Comparison of ENCODE assay signal across 26 mouse cellular contexts in genomic region chr9:15781936-15782335, GRCm38 (mm10).
DNase-seq lines count a peak whose midpoint lies in the region; ATAC-seq and TF ChIP-seq lines count a peak whose summit lies in the region.
"Had no signal": no experiment of that assay in that cellular context is flagged by ENCODE, and none has a peak within 500 bp of the region (broad histone marks: within the 10 kb centered on the region; RNA-seq: fewer than 3 reads in every experiment).

No protein-coding gene starts in this region.

- no peak for TF ChIP-seq POLR2A in CH12.LX (IDR thresholded peaks at IDR 0.05; ENCODE audit: low read depth, low read length)

- in situ Hi-C loops in CH12.LX (cut with MboI; ENCODE audit: low pct_ligation_motif_present, low pct_unique_long_range_greater_than_20kb, low sequenced_read_pairs), result no loop called here

- dilution Hi-C loops in CH12.LX (cut with MboI; ENCODE audit: extremely low pct_ligation_motif_present, extremely low pct_unique_long_range_greater_than_20kb, low sequenced_read_pairs), result no loop called here

- no peaks in the 10 kb centered on the region for H3K4me1 ChIP-seq in embryonic facial prominence, embryonic 14.5 days (ENCODE audit: control insufficient read depth, insufficient read depth, low read length)
- no peaks in the 10 kb centered on the region for H3K4me1 ChIP-seq in embryonic facial prominence, embryonic 10.5 days
- no peaks in the 10 kb centered on the region for H3K4me1 ChIP-seq in kidney, postnatal 0 days (replicated peaks; ENCODE audit: insufficient read depth, low read length)
- no peaks in the 10 kb centered on the region for H3K4me1 ChIP-seq in CH12.LX (ENCODE audit: control insufficient read depth in 1 of 2, insufficient read depth in 2 of 2)
- H3K4me1 ChIP-seq: embryonic facial prominence, embryonic 13.5 days; heart, embryonic 15.5 days; hindbrain, embryonic 15.5 days had no signal

- H3K36me3 ChIP-seq in embryonic facial prominence, embryonic 14.5 days (ENCODE audit: control insufficient read depth, insufficient read depth, low read length), result no peaks in the 10 kb centered on the region
- H3K36me3 ChIP-seq in embryonic facial prominence, embryonic 10.5 days (replicated peaks), result no peaks in the 10 kb centered on the region
- H3K36me3 ChIP-seq in kidney, postnatal 0 days (ENCODE audit: insufficient read depth, low read length), result no peaks in the 10 kb centered on the region
- H3K36me3 ChIP-seq in CH12.LX (replicated peaks in 1 of 2; ENCODE audit: control insufficient read depth in 1 of 2, insufficient read depth in 1 of 2, low read length in 1 of 2), result no peaks in the 10 kb centered on the region
- H3K36me3 ChIP-seq: embryonic facial prominence, embryonic 13.5 days; forebrain, embryonic 10.5 days; G1E; heart, embryonic 12.5 days; heart, embryonic 15.5 days; hindbrain, embryonic 15.5 days had no signal

- no peak overlapping the region for H3K4me2 ChIP-seq in embryonic facial prominence, embryonic 14.5 days (ENCODE audit: low read depth, low read length)
- no peak overlapping the region for H3K4me2 ChIP-seq in kidney, postnatal 0 days (ENCODE audit: low read length)
- peak overlapping the region; percentile 26 for H3K4me2 ChIP-seq in CH12.LX (ENCODE audit: insufficient read depth, low read depth, poor library complexity, severe bottlenecking)
- H3K4me2 ChIP-seq: embryonic facial prominence, embryonic 13.5 days; forebrain, embryonic 13.5 days; heart, embryonic 12.5 days; heart, embryonic 15.5 days; hindbrain, embryonic 15.5 days had no signal

- no peak for TF ChIP-seq EP300 in CH12.LX (IDR thresholded peaks at IDR 0.05; ENCODE audit: low read length)

- ATAC-seq in embryonic facial prominence, embryonic 14.5 days (ENCODE audit: low read depth), result peak; percentile 26; the same call in 1 of the 2 replicates
- ATAC-seq in kidney, postnatal 0 days (replicated peaks; ENCODE audit: low FRiP score, low read depth), result no peak
- ATAC-seq: forebrain, embryonic 13.5 days; forebrain, postnatal 0 days had no signal

- no peak for TF ChIP-seq RAD21 in CH12.LX (IDR thresholded peaks at IDR 0.05; ENCODE audit: low read depth, low read length)

- TF ChIP-seq CTCF in kidney, postnatal 0 days (IDR thresholded peaks at IDR 0.05; ENCODE audit: low read depth), result no peak
- TF ChIP-seq CTCF in CH12.LX (conservative IDR thresholded peaks at IDR 0.05 in 1 of 2, IDR thresholded peaks at IDR 0.05 in 1 of 2; ENCODE audit: low read depth in 2 of 2, low read length in 2 of 2), result no peak

- no peaks in the 10 kb centered on the region for H3K9me3 ChIP-seq in embryonic facial prominence, embryonic 14.5 days (ENCODE audit: control insufficient read depth, low read length)
- H3K9me3 ChIP-seq in embryonic facial prominence, embryonic 10.5 days, result no peaks in the 10 kb centered on the region
- no peaks in the 10 kb centered on the region for H3K9me3 ChIP-seq in kidney, postnatal 0 days (replicated peaks; ENCODE audit: low read length)
- no peaks in the 10 kb centered on the region for H3K9me3 ChIP-seq in CH12.LX (replicated peaks; ENCODE audit: low read length)
- H3K9me3 ChIP-seq: embryonic facial prominence, embryonic 13.5 days; forebrain, embryonic 10.5 days; forebrain, embryonic 13.5 days; G1E; heart, embryonic 12.5 days; heart, embryonic 15.5 days; hindbrain, embryonic 15.5 days had no signal

- no peaks in the 10 kb centered on the region for H3K79me2 ChIP-seq in CH12.LX (replicated peaks; ENCODE audit: control insufficient read depth, extremely low read depth, insufficient read depth, poor library complexity, severe bottlenecking)

- no peak overlapping the region for H3K4me3 ChIP-seq in embryonic facial prominence, embryonic 14.5 days (ENCODE audit: low read depth, low read length)
- H3K4me3 ChIP-seq in embryonic facial prominence, embryonic 10.5 days, result no peak overlapping the region
- no peak overlapping the region for H3K4me3 ChIP-seq in kidney, postnatal 0 days (replicated peaks; ENCODE audit: low read depth, low read length)
- H3K4me3 ChIP-seq in CH12.LX (replicated peaks in 1 of 3; ENCODE audit: low read depth in 2 of 3, low read length in 2 of 3, poor library complexity in 1 of 3), result no peak overlapping the region
- H3K4me3 ChIP-seq: embryonic facial prominence, embryonic 13.5 days; forebrain, embryonic 10.5 days; forebrain, embryonic 13.5 days; gastrocnemius, adult 2 months; heart, embryonic 12.5 days; heart, embryonic 15.5 days; hindbrain, embryonic 15.5 days had no signal

- no peak overlapping the region for H3K27ac ChIP-seq in embryonic facial prominence, embryonic 14.5 days (replicated peaks; ENCODE audit: low read depth, low read length)
- no peak overlapping the region for H3K27ac ChIP-seq in embryonic facial prominence, embryonic 10.5 days (replicated peaks)
- no peak overlapping the region for H3K27ac ChIP-seq in kidney, postnatal 0 days
- no peak overlapping the region for H3K27ac ChIP-seq in CH12.LX (ENCODE audit: insufficient read depth, low read depth)
- H3K27ac ChIP-seq: embryonic facial prominence, embryonic 13.5 days; forebrain, embryonic 10.5 days; forebrain, embryonic 13.5 days; gastrocnemius, adult 2 months; heart, embryonic 15.5 days; hindbrain, embryonic 15.5 days had no signal

- H3K9ac ChIP-seq in embryonic facial prominence, embryonic 14.5 days (ENCODE audit: low read depth, low read length), result no peak overlapping the region
- H3K9ac ChIP-seq in kidney, postnatal 0 days (ENCODE audit: low read depth, low read length), result no peak overlapping the region
- no peak overlapping the region for H3K9ac ChIP-seq in CH12.LX (ENCODE audit: insufficient read depth, low read depth)
- H3K9ac ChIP-seq: embryonic facial prominence, embryonic 13.5 days; forebrain, embryonic 13.5 days; forebrain, postnatal 0 days; heart, embryonic 12.5 days; heart, embryonic 15.5 days; hindbrain, embryonic 15.5 days had no signal

- WGBS in embryonic facial prominence, embryonic 14.5 days, result 63% methylated on average over 4 of the region's 4 CpGs
- 73% methylated on average over 4 of the region's 4 CpGs for WGBS in embryonic facial prominence, embryonic 10.5 days
- WGBS in kidney, postnatal 0 days, result 54% methylated on average over 4 of the region's 4 CpGs

- no peaks in the 10 kb centered on the region for H3K27me3 ChIP-seq in embryonic facial prominence, embryonic 14.5 days (replicated peaks; ENCODE audit: control insufficient read depth, insufficient read depth, low read length)
- 0 out of 2 replicates have a peak, but pooled peaks cover 3% of the 10 kb centered on the region for H3K27me3 ChIP-seq in embryonic facial prominence, embryonic 10.5 days (replicated peaks; ENCODE audit: low read depth, poor library complexity, severe bottlenecking)
- H3K27me3 ChIP-seq in kidney, postnatal 0 days (ENCODE audit: insufficient read depth, low read length), result no peaks in the 10 kb centered on the region
- no peaks in the 10 kb centered on the region for H3K27me3 ChIP-seq in CH12.LX (replicated peaks)
- H3K27me3 ChIP-seq: embryonic facial prominence, embryonic 13.5 days; heart, embryonic 12.5 days; heart, embryonic 15.5 days; hindbrain, embryonic 15.5 days had no signal

- no peak for DNase-seq in embryonic facial prominence, embryonic 14.5 days (ENCODE audit: low spot score)
- DNase-seq in embryonic facial prominence, embryonic 10.5 days (ENCODE audit: low spot score), result no peak
- DNase-seq in kidney, postnatal 0 days (ENCODE audit: low spot score), result peak; percentile 29
- DNase-seq in kidney, postnatal 14 days, result no peak
- peak; percentile 6 for DNase-seq in CH12.LX (ENCODE audit: extremely low read depth)
- DNase-seq in retina, postnatal 1 day, result peak; percentile 70
- DNase-seq in neural tube, embryonic 10.5 days (ENCODE audit: extremely low spot score, low spot score), result no peak
- DNase-seq: adrenal gland, adult 2 months; adrenal gland, postnatal 14 days; cerebellum, adult 11 months; cerebellum, adult 2 months; cerebellum, adult 9-11 months; cerebellum, postnatal 25 days; forebrain, postnatal 0 days; gastrocnemius, adult 2 months; gastrocnemius, postnatal 14 days; heart, adult 18-20 months; heart, postnatal 14 days; heart, postnatal 4 days had no signal

TF ChIP-seq in CH12.LX, 34 proteins besides CTCF, POLR2A, EP300 and RAD21:
- TF ChIP-seq RCOR1 (conservative IDR thresholded peaks at IDR 0.05; ENCODE audit: low read depth, low read length), result no peak
- no peak for TF ChIP-seq MEF2A (IDR thresholded peaks at IDR 0.05; ENCODE audit: borderline replicate concordance, low read depth, low read length)
- TF ChIP-seq ZKSCAN1 (IDR thresholded peaks at IDR 0.05; ENCODE audit: borderline replicate concordance, low read depth, low read length), result no peak
- TF ChIP-seq CHD2 (IDR thresholded peaks at IDR 0.05; ENCODE audit: low read length), result no peak
- TF ChIP-seq POLR2AphosphoS2 (IDR thresholded peaks at IDR 0.05; ENCODE audit: low read depth, low read length), result no peak
- TF ChIP-seq ZC3H11A (IDR thresholded peaks at IDR 0.05; ENCODE audit: low read depth, low read length), result no peak
- no peak for TF ChIP-seq E2F4 (IDR thresholded peaks at IDR 0.05; ENCODE audit: insufficient replicate concordance, low read depth, low read length)
- TF ChIP-seq KAT2A (IDR thresholded peaks at IDR 0.05; ENCODE audit: insufficient replicate concordance, low read length), result no peak
- TF ChIP-seq GABPA (IDR thresholded peaks at IDR 0.05; ENCODE audit: insufficient replicate concordance, low read depth, low read length), result no peak
- no peak for TF ChIP-seq ETS1 (conservative IDR thresholded peaks at IDR 0.05; ENCODE audit: low read depth, low read length)
TF ChIP-seq in CH12.LX: peak in this region for 0.

Comparison
In these comparisons a context has a peak if more than half of its experiments do, and no peak if none do; other contexts are left out.
1. DNase-seq: peak in kidney, postnatal 0 days (single experiment), CH12.LX (single experiment) and retina, postnatal 1 day (single experiment); none in embryonic facial prominence, embryonic 14.5 days (single experiment), embryonic facial prominence, embryonic 10.5 days (single experiment), kidney, postnatal 14 days (single experiment) and neural tube, embryonic 10.5 days (single experiment).